Mouse (Mus musculus) liver, embryonic 14.5 days (tissue): ENCODE results near the gene Shc2.

Source experiments
- CTCF ChIP-seq: IDR thresholded peaks from 2 replicates; pipeline ENCODE4 v1.5.1; 2016; ENCODE audit warnings: antibody characterized with exemption, low read depth, control low read depth
- EP300 ChIP-seq: IDR thresholded peaks from 2 replicates; pipeline ENCODE4 v1.6.1; 2016; ENCODE audit warnings: antibody characterized with exemption, low read depth

GRCm38 (mm10) chr10:79686691-79687090, 49.0 kb upstream of the Shc2 start:
- TF ChIP-seq CTCF: no peak
- TF ChIP-seq EP300: no peak
